Mouse (Mus musculus) neural tube, embryonic 10.5 days (tissue): Measurements from ENCODE around the gene Cenpo.
A peak's percentile ranks its signal among the peaks of the same experiment; 100 is the strongest.

Experiments
- DNase-seq: peaks from one replicate; pipeline ENCODE4 v3.0.0-alpha.2; 2017; ENCODE audit warnings: low spot score; ENCODE audit errors: extremely low spot score

The Cenpo gene

GRCm38 (mm10) chr12:4199271-4199670, 34.8 kb downstream of the Cenpo start:
- no peak for DNase-seq

- no peak for DNase-seq
Measured at GRCm38 (mm10) chr12:4198702-4199101, 35.4 kb downstream of the Cenpo start.

GRCm38 (mm10) chr12:4194643-4195042, 39.5 kb downstream of the Cenpo start:
- DNase-seq = no peak

- no peak for DNase-seq
Measured at GRCm38 (mm10) chr12:4193025-4193740, 40.9 kb downstream of the Cenpo start.

- no peak for DNase-seq
Measured at GRCm38 (mm10) chr12:4192514-4192913, 41.6 kb downstream of the Cenpo start.

- DNase-seq = peak; percentile 42
Measured at GRCm38 (mm10) chr12:4189060-4189447, 45.0 kb downstream of the Cenpo start.

- DNase-seq = peak; percentile 51
Measured at GRCm38 (mm10) chr12:4188171-4189059, 45.7 kb downstream of the Cenpo start.

GRCm38 (mm10) chr12:4184648-4185047, 49.4 kb downstream of the Cenpo start:
- DNase-seq = no peak

- DNase-seq = no peak
Measured at GRCm38 (mm10) chr12:4180507-4180906, 53.6 kb downstream of the Cenpo start.

GRCm38 (mm10) chr12:4179671-4180233, 54.3 kb downstream of the Cenpo start:
- no peak for DNase-seq

GRCm38 (mm10) chr12:4178839-4179238, 55.3 kb downstream of the Cenpo start:
- no peak for DNase-seq

GRCm38 (mm10) chr12:4173108-4173790, 60.8 kb downstream of the Cenpo start:
- no peak for DNase-seq

GRCm38 (mm10) chr12:4169622-4170021, 64.5 kb downstream of the Cenpo start:
- no peak for DNase-seq

- DNase-seq = no peak
Measured at GRCm38 (mm10) chr12:4169058-4169457, 65.0 kb downstream of the Cenpo start.

GRCm38 (mm10) chr12:4166970-4167369, 67.1 kb downstream of the Cenpo start:
- DNase-seq = no peak

- DNase-seq = no peak
Measured at GRCm38 (mm10) chr12:4162886-4163285, 71.2 kb downstream of the Cenpo start.

- no peak for DNase-seq
Measured at GRCm38 (mm10) chr12:4160322-4160721, 73.8 kb downstream of the Cenpo start.

GRCm38 (mm10) chr12:4158868-4159632, 75.0 kb downstream of the Cenpo start:
- DNase-seq = no peak

- no peak for DNase-seq
Measured at GRCm38 (mm10) chr12:4158179-4158578, 75.9 kb downstream of the Cenpo start.

GRCm38 (mm10) chr12:4157466-4157865, 76.6 kb downstream of the Cenpo start:
- no peak for DNase-seq

- DNase-seq = no peak
Measured at GRCm38 (mm10) chr12:4151969-4152368, 82.1 kb downstream of the Cenpo start.
